In genomic region chrX:71050677-71051311, GRCm38 (mm10) we compare ENCODE assay signal across 8 mouse cellular contexts. TPM values are rescaled to one million over a fixed set of nuclear protein-coding genes. Genes with fewer than 3 reads are reported as not detected.
DNase-seq lines count a peak whose midpoint lies in the region; ATAC-seq and TF ChIP-seq lines count a peak whose summit lies in the region.

No protein-coding gene starts in this region.

- no peaks in the 10 kb centered on the region for H3K36me3 ChIP-seq in kidney, adult 2 months (ENCODE audit: control insufficient read depth, insufficient read depth, low read length)
- H3K36me3 ChIP-seq in intestine, embryonic 14.5 days (ENCODE audit: control insufficient read depth, insufficient read depth, low read length) = no peaks in the 10 kb centered on the region
- no peaks in the 10 kb centered on the region for H3K36me3 ChIP-seq in liver, embryonic 12.5 days

- TF ChIP-seq POLR2A in kidney, adult 2 months (IDR thresholded peaks at IDR 0.05; ENCODE audit: low read depth, low read length) = no peak

- H3K4me2 ChIP-seq in intestine, embryonic 14.5 days (ENCODE audit: low read length) = peak overlapping the region; percentile 64
- H3K4me2 ChIP-seq in liver, embryonic 12.5 days = peak overlapping the region; percentile 58

- H3K27ac ChIP-seq in kidney, adult 2 months (ENCODE audit: insufficient read depth, low read depth, low read length) = no peak overlapping the region
- H3K27ac ChIP-seq in intestine, embryonic 14.5 days (ENCODE audit: low read depth) = no peak overlapping the region
- no peak overlapping the region for H3K27ac ChIP-seq in liver, embryonic 12.5 days

- ATAC-seq in intestine, embryonic 14.5 days (replicated peaks; ENCODE audit: low FRiP score, low TSS enrichment, low read depth) = no peak
- ATAC-seq in liver, embryonic 12.5 days = no peak

- no peak for DNase-seq in kidney, adult 2 months
- DNase-seq in kidney, adult 8-10 months = no peak
- peak; percentile 43 for DNase-seq in cerebellum, adult 8-10 months
- peak; percentile 1 for DNase-seq in gastrocnemius, adult 18-20 months (ENCODE audit: low spot score)
- DNase-seq in intestine, embryonic 14.5 days (ENCODE audit: low spot score) = peak; percentile 58
- DNase-seq in retina, postnatal 7 days (ENCODE audit: low read depth, low spot score) = peak; percentile 59
- DNase-seq in spleen, postnatal 36 days (ENCODE audit: low spot score in 2 of 2) = no peak

- H3K27me3 ChIP-seq in kidney, adult 2 months (replicated peaks; ENCODE audit: control insufficient read depth, insufficient read depth, low read length) = no peaks in the 10 kb centered on the region
- peaks cover 49% of the 10 kb centered on the region for H3K27me3 ChIP-seq in intestine, embryonic 14.5 days (replicated peaks; ENCODE audit: control insufficient read depth, insufficient read depth, low read length)
- peaks cover 70% of the 10 kb centered on the region for H3K27me3 ChIP-seq in liver, embryonic 12.5 days (replicated peaks)

- peak overlapping the region; percentile 57 for H3K4me3 ChIP-seq in kidney, adult 2 months (ENCODE audit: insufficient read depth, low read depth, low read length)
- peak overlapping the region; percentile 45 for H3K4me3 ChIP-seq in intestine, embryonic 14.5 days (ENCODE audit: low read depth, low read length)
- H3K4me3 ChIP-seq in liver, embryonic 12.5 days = peak overlapping the region; percentile 35

- no peak for TF ChIP-seq CTCF in kidney, adult 2 months (conservative IDR thresholded peaks at IDR 0.05; ENCODE audit: insufficient read depth, insufficient read length, low read depth, low read length)

- H3K4me1 ChIP-seq in kidney, adult 2 months (ENCODE audit: control insufficient read depth, insufficient read depth, low read length) = no peaks in the 10 kb centered on the region; the same call in 1 of the 2 replicates
- H3K4me1 ChIP-seq in intestine, embryonic 14.5 days (replicated peaks; ENCODE audit: control insufficient read depth, insufficient read depth, low read length) = no peaks in the 10 kb centered on the region
- no peaks in the 10 kb centered on the region for H3K4me1 ChIP-seq in liver, embryonic 12.5 days

- H3K9me3 ChIP-seq in intestine, embryonic 14.5 days (ENCODE audit: control insufficient read depth, low read length) = no peaks in the 10 kb centered on the region
- no peaks in the 10 kb centered on the region for H3K9me3 ChIP-seq in liver, embryonic 12.5 days (replicated peaks)

- H3K9ac ChIP-seq in intestine, embryonic 14.5 days (ENCODE audit: low read length) = 0 out of 2 replicates have a peak overlapping the region, but pooled peaks have one; percentile 4
- H3K9ac ChIP-seq in liver, embryonic 12.5 days = no peak overlapping the region

- WGBS in kidney, adult 2 months = 0% methylated on average over 26 of the region's 26 CpGs
- WGBS in intestine, embryonic 14.5 days = 5% methylated on average over 26 of the region's 26 CpGs
- WGBS in liver, embryonic 12.5 days (ENCODE audit: insufficient replicate concordance) = 14% methylated on average over 26 of the region's 26 CpGs

RNA-seq across cellular contexts. Expression of gene Mamld1, which starts 0.7 kb away (rescaled TPM):
- polyA plus RNA-seq in kidney, adult 2 months (2012; rRNA removed) = 1.7 and 2.2 TPM in 2 replicates
- total RNA-seq in gastrocnemius, adult 18-20 months (2021) = 1 to 10 TPM; 1.8 to 2.2 TPM
- 2.6 and 2.8 TPM in 2 replicates for polyA plus RNA-seq in intestine, embryonic 14.5 days (2014; fragmentation: Nextera tagmentation; extraction: Ambion mirVana)
- 0.12 and 0.28 TPM in 2 replicates for polyA plus RNA-seq in liver, embryonic 12.5 days (2016; fragmentation: Nextera tagmentation; extraction: Ambion mirVana)

Comparison
In these comparisons a context has a peak if more than half of its experiments do, and no peak if none do; other contexts are left out.
1. DNase-seq: peak in cerebellum, adult 8-10 months (single experiment), gastrocnemius, adult 18-20 months (single experiment), intestine, embryonic 14.5 days (single experiment) and retina, postnatal 7 days (single experiment); none in kidney, adult 2 months (single experiment), kidney, adult 8-10 months (0 of 2) and spleen, postnatal 36 days (0 of 2).
2. Peak in every context shown above with its lines, with median percentiles within 50 percentile points of each other: H3K4me3 ChIP-seq.